Mouse (Mus musculus) adrenal gland, adult (tissue): ENCODE data around the gene Itpr2.

Source experiments
- DNase-seq, 2 experiments: peaks; one replicate each; pipeline ENCODE4 v3.0.0; 2022 to 2023; ENCODE audit warnings: low spot score in 1 of 2; ENCODE audit not compliant: inconsistent age in 2 of 2

The Itpr2 gene

GRCm38 (mm10) chr6:146124479-146124878, 377.5 kb downstream of the Itpr2 start:
- no peak for DNase-seq

DNA sequence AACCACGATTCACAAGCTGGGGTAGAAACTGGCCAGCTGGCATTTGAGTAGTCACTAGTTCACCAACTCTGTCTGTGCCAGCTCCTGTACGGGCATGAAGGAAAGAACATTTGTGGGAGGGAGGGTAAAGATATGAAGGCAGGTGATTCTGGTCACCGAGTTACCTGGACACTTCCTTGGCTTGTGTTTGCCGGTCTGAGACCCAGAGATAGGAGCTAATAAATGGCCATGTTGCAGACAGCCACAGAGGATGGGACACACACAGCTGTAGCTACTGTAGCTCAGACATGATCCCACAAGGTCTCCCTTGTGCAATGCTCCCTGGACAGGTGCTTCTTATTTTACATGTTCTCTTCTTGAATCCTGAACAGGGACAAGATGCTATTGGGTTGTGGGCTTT, 378.4 kb downstream of the Itpr2 start:
- DNase-seq: no peak

DNA sequence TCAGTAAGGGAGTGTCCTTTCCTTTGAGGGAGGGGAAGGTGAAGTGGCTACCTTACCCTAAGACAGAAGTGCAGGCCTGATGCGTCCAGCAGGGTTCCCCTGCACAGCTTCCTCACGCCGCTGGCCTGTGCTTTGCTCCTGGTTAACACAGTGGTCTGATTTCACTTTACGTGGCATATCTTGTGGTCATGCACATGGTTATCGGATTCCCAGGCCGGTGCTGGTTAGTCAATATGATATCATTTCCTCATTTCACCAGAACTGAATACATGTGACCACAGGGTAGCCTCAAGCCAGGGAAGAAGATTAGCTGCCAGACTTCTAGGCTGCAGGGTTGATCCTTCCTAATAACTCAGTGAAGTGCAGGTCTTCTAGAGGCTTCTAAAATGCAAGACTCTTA, 381.9 kb downstream of the Itpr2 start:
- DNase-seq: no peak

DNA sequence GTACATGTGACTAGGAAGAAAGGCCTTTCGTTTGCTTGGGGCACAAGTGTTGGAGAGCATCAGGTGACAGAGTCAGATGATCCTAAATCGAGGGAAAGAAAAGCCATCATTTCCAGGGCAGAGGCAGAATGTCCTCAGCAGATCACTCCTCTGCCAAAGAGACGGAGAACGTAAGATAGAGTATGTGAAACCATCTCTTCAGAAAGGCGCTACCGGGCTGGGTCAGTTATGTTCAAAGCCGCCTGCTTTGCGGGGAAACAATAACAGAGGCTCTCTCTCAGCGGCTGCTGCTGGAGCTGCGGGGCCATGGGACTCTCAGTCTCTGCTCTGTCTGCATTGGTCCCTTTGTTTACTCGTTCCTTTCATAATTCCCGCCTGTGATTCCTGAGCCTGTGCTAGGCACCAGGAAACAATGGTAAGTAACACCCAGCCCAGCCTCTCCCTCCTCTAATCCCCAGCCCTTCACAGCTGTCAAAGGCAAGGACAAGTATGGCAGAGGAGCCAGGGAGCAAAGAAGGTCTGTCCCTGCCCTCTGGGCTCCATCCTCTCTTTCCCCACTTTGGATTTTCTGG, 387.2 kb downstream of the Itpr2 start:
- DNase-seq: no peak

- no peak for DNase-seq
Measured at GRCm38 (mm10) chr6:146114071-146114470, 388.0 kb downstream of the Itpr2 start.

DNA sequence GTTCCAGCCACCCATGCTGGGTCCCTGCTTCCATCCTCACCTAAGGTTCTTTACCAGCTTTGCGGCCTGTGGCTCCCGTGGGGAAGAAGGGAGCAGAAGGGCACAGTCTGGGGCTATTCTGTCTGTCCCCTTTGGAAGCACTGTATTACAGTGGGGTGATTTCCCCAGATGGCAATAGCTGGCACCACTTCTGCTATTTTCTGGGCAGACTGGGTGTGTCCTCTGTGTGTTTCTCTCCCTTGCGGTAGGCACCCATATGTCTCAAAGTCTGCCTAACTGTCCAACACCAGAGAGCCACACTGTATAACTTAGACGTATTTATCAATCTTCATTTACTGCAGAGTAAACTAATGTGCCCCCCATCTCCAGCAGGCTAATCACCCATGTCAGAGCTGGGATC, 388.9 kb downstream of the Itpr2 start:
- no peak for DNase-seq

DNA sequence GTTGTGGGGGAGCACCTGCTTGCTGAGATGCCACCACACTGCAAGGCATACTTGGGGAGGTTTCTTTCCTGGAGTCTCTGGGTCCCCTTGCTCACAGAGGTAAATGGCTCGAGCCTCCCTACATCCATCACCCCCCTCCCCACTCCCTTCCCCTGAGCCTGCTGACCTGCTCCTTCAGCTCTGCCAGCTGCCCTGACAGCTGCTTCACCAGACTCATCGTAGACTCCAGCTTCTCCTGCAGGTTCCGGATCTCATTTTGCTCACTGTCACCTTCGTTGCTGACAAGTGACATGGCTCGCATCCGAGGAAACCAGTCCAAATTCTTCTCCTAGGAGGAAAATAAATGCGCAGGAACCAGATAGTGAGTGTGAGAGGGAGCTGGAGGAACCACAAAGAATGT, 389.8 kb downstream of the Itpr2 start:
- no peak for DNase-seq

- DNase-seq: no peak
Measured at GRCm38 (mm10) chr6:146111781-146112180, 390.2 kb downstream of the Itpr2 start.

- no peak for DNase-seq
Measured at GRCm38 (mm10) chr6:146110832-146111741, 390.9 kb downstream of the Itpr2 start.

DNA sequence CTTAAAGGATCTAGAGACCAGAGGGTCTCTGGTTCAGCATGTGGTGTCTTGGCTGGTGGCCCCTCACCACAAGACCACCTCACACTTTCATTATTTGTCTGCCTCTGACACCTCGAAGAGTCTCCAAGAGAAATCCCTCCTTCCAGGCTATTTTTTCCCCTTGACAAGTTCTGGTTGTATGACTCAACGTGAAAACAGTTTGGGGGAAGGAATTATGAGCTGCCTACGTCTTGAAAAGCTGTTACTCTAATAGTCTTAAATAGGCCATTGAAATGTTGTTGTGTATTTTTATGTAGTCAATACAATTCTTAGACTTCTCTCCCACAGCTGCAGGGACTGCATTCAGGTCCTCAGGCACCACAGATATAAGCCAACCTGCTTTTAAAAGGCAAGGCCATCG, 391.6 kb downstream of the Itpr2 start:
- DNase-seq: peak in 1 of 2 experiments; percentile 49

DNA sequence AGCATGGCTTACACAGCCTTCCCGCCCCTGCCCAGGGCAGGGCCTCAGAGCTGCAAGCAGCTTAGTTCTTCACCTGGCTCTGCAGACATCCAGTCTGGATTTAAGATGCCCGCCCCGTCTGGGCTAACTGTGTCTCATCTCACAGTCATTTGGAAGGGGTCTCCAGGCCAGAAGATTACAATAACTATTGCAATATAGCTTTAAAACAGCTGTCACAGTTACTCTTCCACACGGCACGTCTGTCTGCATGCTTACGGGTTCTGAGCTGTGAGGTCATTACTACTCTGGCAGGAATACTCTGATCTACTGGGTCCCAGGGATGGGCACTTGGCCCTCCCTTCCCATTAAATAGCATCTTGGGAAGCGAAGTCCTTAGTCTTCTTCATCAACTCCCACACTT, 393.3 kb downstream of the Itpr2 start:
- DNase-seq: no peak

DNA sequence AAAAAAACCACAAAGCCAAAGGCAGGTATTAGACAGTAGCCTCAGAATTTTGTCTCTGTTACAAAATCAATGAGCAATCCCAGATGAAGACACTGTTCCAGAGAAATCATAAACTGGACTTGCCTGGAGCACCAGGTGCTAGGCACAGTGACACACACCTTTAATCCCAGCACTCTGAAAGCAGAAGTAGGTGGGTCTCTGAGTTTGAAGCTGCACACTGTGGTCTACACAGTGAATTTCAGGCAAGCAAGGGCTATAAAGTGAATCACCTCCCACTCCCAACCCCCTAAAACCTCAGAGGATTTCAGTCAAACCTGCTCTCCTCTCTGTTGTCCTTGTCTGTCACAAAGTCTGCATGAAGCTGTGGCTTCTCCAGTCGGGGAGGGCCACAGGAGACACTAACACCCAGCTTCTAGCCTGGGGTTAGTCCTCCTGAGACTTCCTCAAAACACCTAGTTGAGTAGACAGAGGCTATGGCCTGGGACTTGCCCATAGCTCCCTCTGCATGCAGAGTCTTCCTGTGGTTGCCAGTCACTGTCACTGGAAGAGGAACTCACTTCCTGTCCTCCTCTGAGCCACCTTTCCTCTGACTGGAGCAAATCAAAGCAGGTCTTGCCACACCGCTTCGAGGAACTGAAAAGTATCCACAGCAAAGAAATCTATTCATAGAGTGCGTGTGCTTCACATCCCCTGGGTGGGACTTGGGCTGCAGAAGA, 394.7 kb downstream of the Itpr2 start:
- DNase-seq: no peak

DNA sequence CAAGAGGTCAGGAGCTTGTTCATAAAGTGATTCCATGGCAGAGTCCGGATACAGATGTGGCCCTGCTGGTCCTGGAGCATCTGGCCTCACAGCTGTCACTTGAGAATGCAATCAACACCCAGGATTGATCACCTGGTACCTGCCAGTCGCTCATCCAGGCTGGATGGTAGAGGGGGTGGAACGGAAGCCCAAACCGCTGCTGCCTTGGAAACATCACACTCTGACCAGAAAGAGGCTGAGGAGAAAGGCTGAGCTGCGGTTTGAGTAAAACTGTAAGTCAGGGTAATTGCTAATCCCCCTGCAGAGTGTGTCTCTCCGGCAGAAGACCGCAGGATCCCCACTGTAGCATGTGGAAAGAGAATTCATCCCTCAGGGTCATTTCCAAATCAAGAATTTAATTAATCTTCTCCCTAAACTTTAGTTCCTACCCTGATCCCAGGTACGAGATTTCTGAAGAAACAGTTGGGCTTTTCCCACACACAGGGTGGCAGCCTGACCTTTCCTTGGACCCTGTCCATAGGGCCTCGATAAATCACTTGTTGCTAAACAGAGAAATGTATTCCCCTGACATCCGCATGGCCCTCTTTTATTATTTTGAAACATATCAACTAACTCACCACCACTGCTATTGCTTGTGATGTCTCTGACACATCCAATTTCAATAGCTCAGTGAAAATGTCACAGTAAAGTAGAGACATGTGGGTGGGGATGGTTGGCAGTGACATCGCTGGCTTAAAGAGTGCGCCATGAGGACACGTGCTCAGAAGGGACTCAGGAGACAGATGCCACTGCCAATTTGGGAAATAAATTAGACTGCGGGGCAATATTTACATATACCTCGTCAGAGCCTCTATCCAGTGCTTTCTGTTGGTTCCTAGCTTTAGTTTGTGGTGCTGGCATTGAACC, 418.7 kb downstream of the Itpr2 start:
- DNase-seq: peak in 1 of 2 experiments; percentile 82

DNA sequence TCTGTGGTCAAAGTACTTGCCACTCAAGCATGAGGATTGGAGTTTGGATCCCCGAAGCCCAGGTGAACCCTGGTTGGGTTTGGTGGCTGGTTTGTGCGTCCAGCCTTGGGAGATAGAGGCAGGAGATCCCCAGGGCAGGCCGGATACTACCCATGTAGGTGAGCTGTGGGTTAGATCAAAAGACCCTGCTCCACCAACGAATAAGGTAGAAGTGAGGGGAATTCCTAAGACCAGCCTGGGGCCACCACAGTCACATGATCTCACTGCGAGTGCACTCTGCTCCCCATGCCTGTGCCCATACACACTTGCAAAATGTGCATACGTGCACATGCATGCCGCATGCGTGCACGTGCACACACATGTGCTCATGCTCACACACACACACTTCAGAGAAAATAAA, 419.5 kb downstream of the Itpr2 start:
- no peak for DNase-seq

DNA sequence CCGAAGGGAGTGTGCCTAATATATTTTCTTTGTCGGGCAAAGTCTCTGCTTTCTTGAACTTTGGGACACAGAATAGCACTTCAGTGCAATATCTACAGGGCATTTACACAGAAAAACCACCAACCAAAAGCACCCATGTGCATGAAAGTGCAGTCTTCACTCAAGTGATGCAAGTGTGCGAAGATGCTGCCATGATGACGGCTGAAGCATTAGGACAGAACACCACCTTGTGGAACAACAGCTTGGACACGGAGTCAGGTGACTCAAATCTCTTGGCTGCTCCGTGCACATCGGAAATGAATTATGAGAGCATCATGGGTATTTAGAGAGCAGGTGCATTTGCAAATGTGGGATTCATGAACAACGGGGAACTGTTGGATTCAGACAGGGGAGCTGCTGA, 420.4 kb downstream of the Itpr2 start:
- DNase-seq: no peak

- no peak for DNase-seq
Measured at GRCm38 (mm10) chr6:146080546-146081512, 421.2 kb downstream of the Itpr2 start.

GRCm38 (mm10) chr6:146079734-146080443, 422.1 kb downstream of the Itpr2 start:
- DNase-seq: no peak

DNA sequence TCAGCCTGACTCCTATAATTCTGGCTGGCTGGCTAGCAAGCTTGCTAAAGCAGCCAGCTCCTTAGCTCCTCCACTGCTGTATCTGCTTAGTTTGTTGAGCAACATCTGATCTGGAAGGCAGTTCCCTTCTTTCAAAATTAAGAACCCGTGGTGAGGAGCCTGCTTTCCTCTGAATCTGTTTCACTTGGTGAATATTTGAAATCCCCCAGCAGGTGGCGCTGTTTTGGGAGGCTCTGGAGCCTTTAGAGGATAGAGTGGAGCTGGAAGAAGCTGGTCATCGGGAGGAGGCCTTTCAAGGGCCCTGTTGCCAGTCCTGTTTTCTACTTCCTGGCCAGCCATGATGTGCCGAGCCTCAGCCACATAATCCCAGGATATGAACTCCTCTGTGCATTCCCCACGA, 422.8 kb downstream of the Itpr2 start:
- peak; percentile 77 to 94 for DNase-seq

- DNase-seq: no peak
Measured at GRCm38 (mm10) chr6:146078136-146078535, 423.9 kb downstream of the Itpr2 start.
